Mouse (Mus musculus) cerebellum, adult 11-12 months (tissue): ENCODE measurements around the gene Itgav.

ENCODE experiments used
- DNase-seq: peaks from one replicate; pipeline ENCODE4 v3.0.0; 2022

The Itgav gene

DNA sequence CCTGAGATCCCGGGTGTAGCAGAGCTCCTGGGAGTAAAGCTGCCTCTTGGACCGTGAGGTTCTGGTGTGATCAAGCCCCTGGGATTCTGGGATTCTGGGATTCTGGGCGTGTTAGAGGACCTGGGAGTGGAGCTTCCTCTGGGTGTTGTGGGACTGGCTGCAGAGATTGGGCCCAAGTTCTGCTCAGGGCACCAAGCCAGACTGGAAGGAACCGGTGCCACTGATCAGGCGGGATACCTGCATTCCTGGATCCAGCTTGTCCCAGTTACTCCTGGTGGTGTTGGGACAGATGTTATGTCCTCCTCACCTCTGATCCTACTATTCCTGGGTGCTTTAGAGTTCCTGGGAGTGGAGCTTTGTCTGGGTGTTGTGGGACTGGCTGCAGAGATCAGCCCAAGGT lies 28.8 kb downstream of the Itgav start:
- DNase-seq = no peak

DNA sequence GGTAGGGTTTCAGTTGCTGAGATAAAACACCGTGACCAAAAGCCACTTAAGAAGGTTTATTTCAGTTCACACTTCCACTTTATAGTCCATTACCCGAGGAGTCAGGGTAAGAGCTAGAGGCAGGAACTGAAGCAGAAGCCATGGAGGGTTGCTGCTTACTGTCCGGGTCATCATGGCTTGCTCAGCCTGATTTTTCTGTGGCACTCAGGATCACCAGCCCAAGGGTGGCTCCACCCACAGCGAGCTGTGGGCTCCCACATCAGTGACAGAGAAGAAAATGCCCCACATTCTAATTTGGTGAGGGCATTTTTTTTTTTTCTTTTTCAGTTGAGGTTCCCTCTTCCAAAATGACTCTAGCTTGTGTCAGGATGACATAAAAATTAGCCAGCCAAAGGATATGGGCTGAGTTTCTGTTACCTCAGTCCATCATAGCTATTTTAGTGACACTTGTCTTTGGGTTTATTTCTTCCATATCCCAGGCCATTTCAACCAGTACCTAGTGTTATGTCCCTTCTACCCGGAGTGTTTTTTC lies 30.2 kb downstream of the Itgav start:
- DNase-seq = no peak

DNA sequence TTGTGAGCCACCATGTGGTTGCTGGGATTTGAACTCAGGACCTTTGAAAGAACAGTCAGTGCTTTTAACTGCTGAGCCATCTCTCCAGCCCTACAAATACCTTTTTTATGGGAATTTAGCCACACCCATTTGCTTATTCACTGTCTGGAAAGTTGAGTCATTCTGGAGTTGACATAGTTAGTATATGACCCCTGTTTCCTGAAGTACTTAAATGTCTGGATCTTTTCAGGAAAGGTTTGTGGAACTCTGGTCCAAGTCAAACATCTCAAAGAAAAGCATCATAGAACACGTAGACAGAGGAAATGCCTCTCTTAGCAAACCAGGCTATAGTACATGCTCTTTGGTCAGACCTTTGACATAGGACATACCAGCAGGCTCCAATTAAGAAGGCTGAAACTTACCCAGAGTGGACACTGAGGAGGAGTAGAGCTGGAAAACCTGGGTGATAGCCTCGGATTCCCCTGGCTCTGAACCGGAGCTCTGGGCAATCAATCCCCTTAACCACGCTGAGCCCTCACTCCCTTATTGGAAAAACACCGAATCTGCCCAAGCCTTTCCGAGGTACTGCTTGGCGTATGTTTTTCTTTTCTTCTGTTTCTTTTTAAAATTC lies 34.5 kb downstream of the Itgav start:
- no peak for DNase-seq

DNA sequence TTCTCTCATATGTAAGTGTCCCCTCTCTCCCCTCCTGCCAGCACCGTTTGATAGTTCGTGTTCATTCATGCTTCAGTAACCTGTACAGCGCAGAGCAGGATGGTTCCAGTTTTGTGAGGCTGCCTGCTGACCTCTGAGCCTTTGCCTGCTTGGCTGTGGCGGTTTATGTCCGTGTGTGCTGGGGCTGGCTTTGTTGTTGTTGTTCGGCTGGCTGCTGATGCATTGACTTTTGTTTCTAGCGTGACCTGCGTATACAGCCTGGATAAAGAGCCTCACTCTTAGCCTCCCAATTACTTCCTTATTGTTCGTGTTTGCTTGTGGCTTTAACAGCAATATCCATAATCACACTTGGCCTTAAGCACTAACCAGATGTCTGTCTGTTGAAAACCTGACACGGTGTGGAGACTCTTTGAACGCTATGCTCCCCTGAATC lies 35.0 kb downstream of the Itgav start:
- peak; percentile 38 for DNase-seq

DNA sequence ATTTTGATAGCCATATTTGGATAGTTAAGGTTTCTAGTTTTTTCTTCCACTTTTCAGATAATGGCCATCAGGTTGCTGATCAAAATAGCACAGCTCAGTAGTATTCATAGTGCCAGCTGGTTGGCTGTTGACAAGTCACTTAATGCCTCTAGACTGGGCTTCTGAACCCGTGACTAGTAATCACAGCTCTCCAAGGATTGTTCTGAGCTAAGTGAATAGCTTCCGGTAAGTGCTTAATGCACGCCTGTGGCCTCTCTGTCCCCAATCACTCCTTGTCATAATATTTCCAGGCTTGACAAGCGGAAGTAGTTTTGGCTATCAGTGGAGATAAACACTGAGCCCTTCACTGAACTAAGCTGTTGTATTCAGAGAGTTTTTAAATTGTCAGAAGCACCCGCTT lies 35.5 kb downstream of the Itgav start:
- no peak for DNase-seq

DNA sequence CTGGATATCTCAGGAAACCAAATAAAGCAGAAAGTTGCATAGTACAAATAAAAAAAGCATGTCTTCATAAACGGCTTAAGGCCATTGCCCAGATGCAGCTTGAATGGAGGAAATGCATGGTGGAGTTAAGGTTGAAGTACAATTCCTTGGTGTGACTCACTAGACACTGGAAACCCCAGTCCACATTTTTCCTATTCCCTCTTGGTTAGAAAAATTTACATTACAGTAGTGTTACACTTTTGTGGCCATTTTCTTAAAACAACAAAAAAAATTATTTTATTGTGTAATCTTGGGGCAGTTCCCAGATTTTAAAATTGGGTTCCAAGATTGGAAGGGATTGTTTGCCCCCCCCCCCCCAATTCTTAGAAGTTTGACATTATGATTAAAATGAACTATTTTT lies 35.9 kb downstream of the Itgav start:
- DNase-seq = no peak

DNA sequence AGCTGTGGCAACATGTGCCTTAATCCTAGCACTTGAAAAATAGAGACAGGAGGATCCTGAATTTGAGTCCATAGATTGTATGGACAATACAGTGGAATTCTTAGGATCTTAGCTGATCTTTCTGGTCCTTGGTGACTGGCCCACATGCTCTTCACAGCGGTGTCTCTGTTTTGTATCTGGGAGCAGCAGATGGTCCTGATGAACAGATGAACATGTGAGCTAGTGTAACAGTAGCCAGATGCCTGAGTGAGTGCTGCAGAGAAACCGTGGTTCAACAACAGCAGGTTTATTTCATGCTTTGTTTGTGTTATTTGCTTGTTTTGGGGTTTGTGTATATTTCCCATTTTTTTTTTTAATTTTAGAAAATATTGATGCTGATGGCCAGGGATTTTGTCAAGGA lies 37.3 kb downstream of the Itgav start:
- peak; percentile 72 for DNase-seq

DNA sequence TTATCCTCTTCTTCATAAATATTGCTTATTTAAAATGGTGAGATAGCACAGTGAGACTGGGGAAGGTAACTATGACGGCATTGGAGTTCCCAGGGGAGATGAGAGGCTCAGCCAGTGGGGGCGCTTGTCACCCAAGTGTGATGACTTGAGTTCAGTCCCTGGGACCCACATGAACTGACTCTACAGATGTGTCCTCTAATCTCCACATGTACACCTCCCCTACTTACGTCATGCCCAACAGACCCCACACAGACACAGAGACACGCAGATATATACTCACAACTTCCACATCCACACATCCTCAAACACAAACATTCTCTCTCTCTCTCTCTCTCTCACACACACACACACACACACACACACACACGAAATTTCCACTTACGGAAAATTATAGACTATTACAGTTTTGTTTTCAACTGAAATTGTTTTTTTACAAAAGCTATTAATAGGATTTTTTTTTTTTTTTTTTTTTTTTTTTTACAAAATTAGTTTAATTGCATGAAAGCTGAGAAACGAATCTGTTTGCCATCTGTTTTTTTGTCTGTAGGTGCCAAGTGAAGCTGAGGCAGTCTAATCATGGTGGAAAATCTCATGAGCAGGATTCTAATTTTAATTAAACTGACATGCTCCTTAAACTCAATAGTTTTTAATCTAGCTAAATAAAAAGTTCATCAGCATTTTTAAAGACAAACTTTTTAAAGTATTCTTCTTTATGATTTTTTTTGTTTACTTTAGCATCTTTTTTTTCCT lies 38.1 kb downstream of the Itgav start:
- peak; percentile 40 for DNase-seq

DNA sequence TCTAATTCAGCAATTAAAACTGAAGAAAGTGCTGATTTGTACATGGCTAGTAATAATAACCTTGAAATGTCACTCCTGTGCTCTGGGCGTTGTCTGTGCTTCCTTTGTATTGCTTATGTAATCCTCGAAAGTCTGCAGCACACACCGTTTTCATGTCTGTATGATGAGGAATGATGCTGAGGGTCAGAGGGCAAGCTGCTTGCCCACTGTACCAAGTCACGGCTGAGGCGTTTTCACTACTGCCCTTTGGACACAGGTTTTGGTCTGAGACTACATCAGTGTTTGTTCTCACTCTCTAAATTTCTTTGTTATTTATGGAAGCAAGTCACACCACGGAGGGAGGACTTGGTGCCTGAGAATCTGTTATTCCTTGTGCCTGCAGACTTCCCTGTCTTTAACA lies 41.9 kb downstream of the Itgav start:
- DNase-seq = no peak

DNA sequence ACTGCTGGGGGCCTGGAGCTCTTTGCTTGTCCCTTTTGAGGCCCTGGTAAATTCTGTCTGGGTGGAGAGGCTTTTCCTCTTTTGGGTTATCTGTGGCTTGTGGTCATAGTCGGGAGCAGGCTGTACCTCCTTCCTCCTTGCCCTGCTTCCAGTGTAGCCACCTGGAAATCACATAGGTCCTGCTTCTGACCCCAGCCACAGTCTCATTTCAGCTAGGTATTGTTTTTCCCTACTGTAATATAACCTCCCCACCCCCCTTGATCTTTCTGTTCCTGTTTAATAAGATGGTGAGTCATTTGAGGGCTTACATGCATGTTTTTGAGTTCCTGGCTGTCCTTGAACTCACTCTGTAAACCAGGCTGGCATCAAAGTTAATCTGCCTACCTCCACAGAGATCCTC lies 42.7 kb downstream of the Itgav start:
- DNase-seq = no peak

DNA sequence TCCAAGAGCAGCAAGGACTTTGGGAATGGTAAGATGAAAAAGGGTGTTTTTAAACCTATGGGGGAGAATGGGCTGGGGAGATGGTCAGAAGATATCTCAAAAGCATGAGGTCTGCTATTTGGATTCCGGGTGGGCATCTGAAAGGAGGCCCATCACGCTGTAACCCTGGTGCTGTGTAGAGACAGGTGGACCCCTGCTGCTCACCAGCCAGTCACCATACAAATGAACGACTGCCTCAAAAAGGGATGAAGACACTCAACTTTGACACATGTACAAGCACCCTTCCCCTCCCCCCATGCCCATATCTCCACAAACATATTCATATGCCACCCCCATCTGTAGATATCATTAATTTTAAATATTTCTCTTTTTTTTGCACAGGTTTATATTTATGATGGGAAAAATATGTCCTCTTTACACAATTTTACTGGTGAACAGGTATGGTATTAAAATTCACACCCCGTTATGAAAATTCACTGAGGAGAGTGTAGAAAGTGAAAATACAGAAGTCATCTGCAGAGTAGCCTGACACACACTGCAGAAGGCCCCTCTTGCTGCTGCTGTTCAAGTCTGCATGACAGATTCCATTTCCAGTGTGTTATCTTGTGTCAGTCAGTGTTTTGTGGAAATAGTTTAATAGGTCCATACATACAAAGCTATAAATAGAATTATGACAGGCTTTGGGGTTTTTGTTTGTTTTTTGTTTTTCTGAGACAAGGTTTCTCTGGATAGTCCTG lies 44.3 kb downstream of the Itgav start:
- DNase-seq = no peak

DNA sequence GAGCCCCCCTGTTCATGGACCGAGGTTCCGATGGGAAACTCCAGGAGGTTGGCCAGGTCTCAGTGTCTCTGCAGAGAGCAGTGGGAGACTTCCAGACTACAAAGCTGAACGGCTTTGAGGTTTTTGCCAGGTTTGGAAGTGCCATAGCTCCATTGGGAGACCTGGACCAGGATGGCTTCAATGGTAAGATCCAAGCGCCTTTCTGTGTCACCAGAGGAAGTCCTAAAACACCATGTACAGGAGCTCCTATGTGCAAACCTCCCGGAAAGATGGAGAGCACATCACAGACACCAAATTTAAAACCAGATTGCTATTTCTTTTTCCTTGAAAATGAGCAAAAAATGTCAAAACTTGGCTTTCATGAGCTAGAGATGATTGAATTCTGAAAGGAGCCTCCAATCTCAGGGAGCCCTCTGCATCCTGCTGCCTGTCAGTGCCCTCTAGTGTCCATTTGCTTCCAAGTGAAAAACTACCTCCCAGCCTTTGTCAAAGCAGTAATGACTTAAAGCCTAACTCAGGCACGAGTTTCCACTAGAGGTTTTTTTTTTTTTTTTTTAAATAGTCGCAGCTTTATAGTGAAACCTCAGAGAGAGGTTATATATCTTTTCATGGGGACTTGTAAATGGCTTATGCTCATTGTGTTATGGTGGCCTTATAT lies 47.1 kb downstream of the Itgav start:
- DNase-seq = peak; percentile 41

DNA sequence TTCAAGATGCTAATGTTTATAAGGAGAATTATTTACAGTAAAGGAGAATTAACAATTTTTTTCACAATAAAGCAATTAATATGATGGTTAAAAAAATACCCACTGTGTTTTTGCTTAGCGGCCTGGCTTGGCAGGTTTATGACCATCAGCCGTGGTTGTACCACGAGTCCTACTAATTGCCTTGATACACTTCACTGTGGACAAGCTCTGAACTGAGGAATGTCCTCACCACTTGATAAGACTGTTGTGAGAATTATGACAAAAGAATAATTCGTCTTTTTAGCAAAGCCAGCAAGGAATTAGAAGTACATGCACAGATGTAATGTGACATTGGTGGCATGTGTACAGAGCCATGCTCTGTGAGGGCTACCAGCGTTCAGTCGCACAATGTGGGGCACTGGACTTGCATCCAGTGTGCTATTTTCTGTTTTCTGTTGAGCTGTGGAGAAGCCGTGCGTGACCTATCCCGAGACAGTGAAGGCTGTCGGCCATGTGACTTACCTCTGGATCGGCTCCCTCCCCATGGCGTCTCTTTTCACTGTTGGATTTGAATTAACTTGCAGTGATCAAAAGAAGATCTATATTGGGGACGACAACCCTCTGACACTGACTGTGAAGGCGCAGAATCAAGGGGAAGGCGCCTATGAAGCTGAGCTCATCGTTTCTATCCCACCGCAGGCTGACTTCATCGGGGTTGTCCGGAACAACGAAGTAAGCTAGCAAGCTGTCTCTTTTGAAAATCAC lies 67.3 kb downstream of the Itgav start:
- DNase-seq = no peak

DNA sequence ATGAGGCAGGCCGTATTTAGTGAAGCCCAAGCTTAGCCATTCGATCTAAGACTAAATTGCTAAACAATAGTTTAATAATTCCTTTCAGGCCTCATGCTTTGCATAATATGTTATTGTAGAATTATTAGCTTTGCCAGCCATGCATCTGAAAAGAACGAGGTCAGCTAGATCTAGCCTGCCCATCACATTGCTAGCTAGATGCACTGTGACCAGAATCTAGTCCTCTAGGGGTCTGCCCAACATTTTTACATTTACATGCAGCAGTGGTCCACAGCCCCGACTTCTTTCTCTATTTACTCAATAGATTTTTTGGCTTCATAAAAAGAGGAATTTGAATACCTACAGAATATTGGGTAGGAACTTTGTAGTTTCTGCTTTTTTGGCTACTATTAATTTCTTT lies 67.9 kb downstream of the Itgav start:
- no peak for DNase-seq

DNA sequence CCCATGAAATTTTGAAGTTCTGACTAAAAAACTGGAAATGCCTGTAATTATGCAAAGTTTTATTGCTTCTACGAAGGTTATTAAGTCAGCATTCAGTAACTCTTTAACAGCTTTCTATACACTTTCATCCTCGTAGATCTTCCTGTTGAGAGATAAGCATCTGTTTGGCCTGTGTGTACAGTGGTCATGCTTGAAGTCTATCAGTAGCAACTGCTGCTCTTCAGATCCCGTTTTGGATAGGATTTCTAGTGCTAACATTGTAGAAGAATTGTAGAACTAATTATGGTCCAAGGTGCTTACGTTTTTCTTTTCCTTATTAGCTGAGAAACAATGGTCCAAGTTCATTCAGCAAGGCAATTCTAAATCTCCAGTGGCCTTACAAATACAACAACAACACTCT lies 71.6 kb downstream of the Itgav start:
- no peak for DNase-seq

DNA sequence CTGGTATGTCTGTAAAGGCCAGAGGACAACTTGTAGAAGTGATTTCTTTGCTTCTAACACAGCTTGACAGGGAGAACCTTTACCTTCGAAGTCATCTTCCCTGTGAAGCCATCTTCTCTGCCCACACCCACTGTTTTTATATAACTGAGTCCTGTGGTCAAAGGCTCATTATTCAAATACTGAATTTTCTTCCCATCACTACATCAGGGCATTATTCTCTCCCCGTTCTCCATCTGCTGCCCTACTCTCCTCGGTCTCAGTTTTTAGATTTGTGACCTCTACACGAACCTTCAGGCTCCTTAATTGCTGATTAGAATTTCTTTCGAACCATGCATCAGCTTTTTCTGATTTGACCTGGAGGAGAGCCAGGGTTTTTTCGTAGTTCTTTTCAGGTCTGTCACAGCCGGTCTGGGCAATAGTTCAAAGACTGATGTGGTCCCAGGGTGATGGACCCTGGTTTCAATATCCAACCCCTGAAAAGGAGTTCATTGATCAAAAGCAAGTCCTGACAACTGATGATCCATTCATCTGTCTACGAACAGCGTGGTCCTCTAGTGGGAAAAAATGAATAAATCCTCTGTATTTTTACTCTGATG lies 73.8 kb downstream of the Itgav start:
- no peak for DNase-seq

DNA sequence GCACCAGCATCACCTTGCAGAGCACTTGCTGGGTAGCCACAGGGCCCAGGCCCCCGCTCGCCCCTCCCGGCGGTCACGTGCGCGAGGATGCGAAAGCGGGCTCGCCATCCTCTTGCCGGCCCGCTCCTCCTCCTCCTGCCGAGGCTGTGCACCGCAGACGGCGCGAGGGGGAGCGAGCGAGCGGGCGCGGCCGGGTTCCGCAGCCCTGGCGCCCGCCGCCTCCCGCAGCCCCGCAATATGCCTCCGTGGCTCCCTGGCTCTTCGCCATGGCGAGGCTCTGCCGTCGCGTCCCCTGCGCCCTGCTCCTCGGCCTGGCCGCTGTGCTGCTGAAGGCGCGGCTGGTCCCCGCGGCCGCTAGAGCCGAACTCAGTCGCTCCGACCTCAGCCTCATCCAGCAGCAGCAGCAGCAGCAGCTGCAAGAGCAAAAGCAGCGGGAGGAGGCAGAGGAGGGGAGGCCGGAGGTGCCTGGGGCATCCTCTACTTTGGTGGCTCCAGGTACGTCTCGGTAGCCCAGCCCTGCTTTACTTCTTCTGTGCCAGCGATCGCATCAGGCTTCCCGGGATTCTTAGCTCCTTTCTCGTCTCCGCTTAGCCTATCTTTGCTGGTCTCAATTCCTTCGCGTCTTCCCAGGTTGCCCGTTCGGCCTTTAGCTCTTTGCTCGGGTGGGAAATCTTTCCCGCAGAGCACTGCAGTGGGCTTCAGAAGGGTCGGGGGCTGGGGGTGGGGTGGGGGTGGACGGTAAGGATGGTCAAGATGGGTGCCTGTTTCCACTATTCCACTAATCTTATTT lies 88.5 kb downstream of the Itgav start, which contains the start of gene Fam171b:
Gene Fam171b (plus strand): TSS at position 154 of the 790 bp plus-strand sequence.
- DNase-seq = peak; percentile 96

DNA sequence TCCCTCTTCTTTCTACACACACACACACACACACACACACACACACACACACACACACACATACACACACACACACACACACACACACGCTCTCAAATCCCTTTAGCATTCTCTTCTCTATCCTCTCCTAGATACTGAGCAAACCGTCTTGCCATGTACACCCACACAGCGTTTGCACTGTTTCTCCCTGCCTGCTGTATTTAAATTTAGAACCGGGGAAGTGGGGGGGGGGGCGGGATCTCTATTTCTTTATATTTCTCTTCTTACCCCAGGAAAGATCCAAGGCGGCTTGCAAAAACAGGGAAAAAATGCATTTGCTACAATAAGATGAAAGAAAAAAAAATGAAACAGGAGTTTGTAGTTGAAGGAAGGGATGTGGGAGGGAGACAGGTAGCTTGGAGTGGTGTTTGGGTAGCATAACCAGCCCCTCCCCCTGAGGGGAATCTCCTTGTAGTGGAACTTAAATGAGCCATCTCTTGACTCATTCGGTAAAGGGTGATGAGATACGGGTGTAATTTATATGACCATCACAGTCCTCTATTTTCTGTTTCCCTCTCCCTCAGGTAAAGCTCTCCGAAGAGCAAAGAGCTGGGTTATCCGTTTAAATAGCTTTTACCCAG lies 89.2 kb downstream of the Itgav start:
- peak; percentile 43 for DNase-seq

DNA sequence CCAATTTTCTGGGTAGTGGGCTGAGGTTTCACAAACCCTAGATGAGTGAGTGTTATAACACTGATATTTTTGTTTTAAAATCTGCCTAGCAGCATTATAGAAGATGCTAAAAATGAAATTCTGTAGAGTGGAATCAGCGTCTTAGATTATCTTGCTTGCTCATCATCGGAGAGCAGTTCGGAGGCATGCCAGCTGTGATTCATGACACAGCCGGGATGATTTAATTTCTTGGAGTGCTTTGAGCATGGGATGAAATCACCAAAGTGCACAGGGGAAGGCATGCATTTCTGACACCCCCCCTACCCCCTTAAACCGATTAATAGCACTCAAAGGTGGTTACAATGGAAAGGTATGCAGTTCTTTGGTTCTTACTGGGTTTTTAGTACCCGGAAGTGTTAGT lies 89.8 kb downstream of the Itgav start:
- peak; percentile 45 for DNase-seq

DNA sequence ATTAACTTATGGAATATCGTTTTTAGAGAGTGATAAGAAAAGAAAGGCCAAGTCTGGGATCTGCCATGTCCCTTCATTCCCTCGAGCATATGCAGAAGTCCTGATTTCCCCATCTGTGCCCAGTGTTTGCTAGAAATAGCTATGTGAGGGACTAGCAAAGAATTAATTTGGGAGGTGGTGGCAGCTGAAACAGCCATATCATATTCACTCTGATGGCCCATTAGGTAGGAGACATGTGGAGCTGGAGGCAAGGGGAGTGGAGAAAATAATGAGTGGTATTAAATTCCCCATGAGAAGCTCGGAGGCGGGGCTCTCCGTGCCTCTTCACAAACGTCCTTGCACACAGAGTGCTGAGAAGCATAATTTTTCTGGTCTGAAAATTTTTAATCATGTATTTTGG lies 92.0 kb downstream of the Itgav start:
- no peak for DNase-seq

DNA sequence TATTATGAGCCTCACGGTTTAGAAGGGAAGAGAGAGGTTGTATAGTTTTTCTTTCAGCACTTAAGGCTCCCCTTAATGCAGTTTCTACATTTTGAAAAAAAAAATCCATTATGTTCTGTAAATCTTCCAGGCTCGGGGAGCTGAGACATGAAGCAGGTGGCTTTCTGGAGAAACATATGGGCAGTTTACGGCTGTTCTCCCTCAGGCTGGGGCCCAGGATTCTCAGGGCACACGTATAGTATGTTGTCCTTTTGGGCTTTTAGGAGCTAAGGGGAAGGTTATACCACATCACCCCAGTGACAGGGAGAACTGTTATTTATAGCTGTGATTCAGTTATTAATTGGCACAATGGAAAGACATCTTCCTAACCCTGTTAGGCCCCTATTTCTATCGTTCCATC lies 101.0 kb downstream of the Itgav start:
- peak; percentile 32 for DNase-seq
